Mouse (Mus musculus): ENCODE measurements at regions not wholly inside any gene's neighbourhood (a gene's known extent, or its start where the extent isn't known, plus 50 kb on each side); places are given as distances from the start of the nearest gene placed in this dataset.

DNA sequence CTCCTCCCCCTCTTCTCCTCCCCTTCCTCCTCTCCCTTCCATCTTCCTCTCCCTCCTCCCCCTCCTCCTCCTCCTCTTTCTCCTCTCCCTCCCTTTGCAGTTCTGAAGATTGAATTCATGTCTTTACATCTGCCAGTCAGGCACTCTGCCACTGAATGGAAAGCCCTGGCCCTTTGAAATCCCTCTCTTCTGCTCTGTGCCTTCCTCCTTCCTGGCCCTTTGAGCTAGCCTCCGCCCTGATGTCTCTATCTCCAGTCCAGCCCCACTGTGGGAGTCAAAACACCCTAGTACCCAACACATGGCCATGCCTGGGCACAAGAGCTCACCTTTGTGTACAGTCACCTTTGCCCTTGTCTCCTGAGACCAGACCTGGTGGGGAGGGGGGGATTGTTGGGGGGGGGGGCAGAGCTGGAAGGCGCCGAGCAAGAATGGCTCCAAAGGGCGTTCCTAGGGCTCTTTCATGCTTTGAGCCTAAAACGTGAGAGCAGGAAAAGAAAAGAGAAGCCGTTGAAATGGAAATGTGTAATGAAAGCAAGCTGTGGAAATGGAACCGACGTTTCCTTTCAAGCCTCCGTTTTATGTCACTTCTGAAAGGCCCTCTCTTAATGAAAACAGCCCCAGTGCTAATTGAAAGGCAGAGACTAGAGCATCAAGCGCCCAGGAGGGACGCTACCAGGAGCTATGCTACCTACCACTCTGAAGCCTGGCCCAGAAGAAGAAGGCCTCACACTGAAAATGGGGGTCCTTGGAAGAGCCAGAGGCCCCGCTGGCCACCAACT is 291.5 kb downstream of the Ptpru start:
- Histone ChIP-seq H3K9me3 (ENCODE audit: low read length) (no peaks in the 10 kb centered on the region), H3K4me3 (ENCODE audit: low read depth, low read length) (no peak overlapping the region), H3K4me2 (replicated peaks; ENCODE audit: low read depth, low read length) (no peak overlapping the region), H3K27me3 (replicated peaks; ENCODE audit: insufficient read depth, low read length) (no peaks in the 10 kb centered on the region), H3K27ac (ENCODE audit: low read length) (no peak overlapping the region), H3K4me1 (ENCODE audit: insufficient read depth, low read depth, low read length) (no peaks in the 10 kb centered on the region), H3K9ac (replicated peaks; ENCODE audit: low read depth) (no peak overlapping the region), H3K36me3 (ENCODE audit: insufficient read depth, low read length) (no peaks in the 10 kb centered on the region)
- TF ChIP-seq CTCF (IDR thresholded peaks at IDR 0.05) (no peak), EP300 (IDR thresholded peaks at IDR 0.05) (no peak)
- DNase-seq (ENCODE audit: low spot score), result no peak
- 77% methylated on average over 12 of the region's 12 CpGs for WGBS
- no peak for ATAC-seq

DNA sequence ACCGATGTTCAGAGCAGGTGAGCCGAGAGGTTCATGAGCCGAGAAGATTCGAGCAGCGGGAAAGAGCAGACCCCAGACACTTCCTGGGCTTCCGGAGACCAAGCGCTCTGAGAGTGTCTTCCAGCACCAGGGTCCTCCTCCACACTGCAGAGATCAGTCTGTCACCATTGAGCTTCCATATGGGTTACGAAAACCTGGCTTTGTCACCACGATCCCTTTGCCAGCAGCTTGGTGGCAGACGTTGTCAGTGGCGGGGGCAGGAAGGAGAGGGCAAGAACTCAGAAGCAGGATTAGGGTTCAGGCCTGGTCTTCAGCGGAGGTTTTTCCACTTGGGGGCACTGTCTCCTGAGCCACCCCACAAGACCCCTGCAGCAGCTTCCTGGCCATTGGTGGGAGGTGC is 288.5 kb downstream of the Ptpru start:
- TF ChIP-seq CTCF (IDR thresholded peaks at IDR 0.05), result no peak
- TF ChIP-seq EP300 (IDR thresholded peaks at IDR 0.05), result no peak
- Histone ChIP-seq H3K9ac (replicated peaks; ENCODE audit: low read depth) (no peak overlapping the region), H3K27ac (ENCODE audit: low read length) (no peak overlapping the region), H3K27me3 (replicated peaks; ENCODE audit: insufficient read depth, low read length) (no peaks in the 10 kb centered on the region), H3K4me2 (replicated peaks; ENCODE audit: low read depth, low read length) (no peak overlapping the region), H3K9me3 (ENCODE audit: low read length) (no peaks in the 10 kb centered on the region), H3K4me3 (ENCODE audit: low read depth, low read length) (no peak overlapping the region), H3K36me3 (ENCODE audit: insufficient read depth, low read length) (no peaks in the 10 kb centered on the region), H3K4me1 (ENCODE audit: insufficient read depth, low read depth, low read length) (no peaks in the 10 kb centered on the region)
- DNase-seq (ENCODE audit: low spot score) (no peak), ATAC-seq (no peak)
- 77% methylated on average over 11 of the region's 12 CpGs for WGBS

- Histone ChIP-seq H3K36me3 (ENCODE audit: insufficient read depth, low read length) (no peaks in the 10 kb centered on the region), H3K27me3 (replicated peaks; ENCODE audit: insufficient read depth, low read length) (no peaks in the 10 kb centered on the region), H3K9me3 (ENCODE audit: low read length) (no peaks in the 10 kb centered on the region), H3K4me2 (replicated peaks; ENCODE audit: low read depth, low read length) (no peak overlapping the region), H3K27ac (ENCODE audit: low read length) (no peak overlapping the region), H3K9ac (replicated peaks; ENCODE audit: low read depth) (no peak overlapping the region), H3K4me1 (ENCODE audit: insufficient read depth, low read depth, low read length) (no peaks in the 10 kb centered on the region), H3K4me3 (ENCODE audit: low read depth, low read length) (no peak overlapping the region)
- ATAC-seq (no peak), DNase-seq (ENCODE audit: low spot score) (no peak)
- WGBS, result 55% methylated on average over 5 of the region's 5 CpGs
- TF ChIP-seq CTCF (IDR thresholded peaks at IDR 0.05), result no peak
- no peak for TF ChIP-seq EP300 (IDR thresholded peaks at IDR 0.05)
Observed at GRCm38 (mm10) chr4:131558513-131558912, 279.6 kb downstream of the Ptpru start.

- Histone ChIP-seq H3K9ac (replicated peaks; ENCODE audit: low read depth) (no peak overlapping the region), H3K27me3 (replicated peaks; ENCODE audit: insufficient read depth, low read length) (no peaks in the 10 kb centered on the region), H3K36me3 (ENCODE audit: insufficient read depth, low read length) (no peaks in the 10 kb centered on the region), H3K27ac (ENCODE audit: low read length) (no peak overlapping the region), H3K4me2 (replicated peaks; ENCODE audit: low read depth, low read length) (no peak overlapping the region), H3K9me3 (ENCODE audit: low read length) (no peaks in the 10 kb centered on the region), H3K4me3 (ENCODE audit: low read depth, low read length) (no peak overlapping the region), H3K4me1 (ENCODE audit: insufficient read depth, low read depth, low read length) (no peaks in the 10 kb centered on the region)
- TF ChIP-seq CTCF (IDR thresholded peaks at IDR 0.05), result no peak
- TF ChIP-seq EP300 (IDR thresholded peaks at IDR 0.05), result no peak
- DNase-seq (ENCODE audit: low spot score) (no peak), ATAC-seq (no peak)
- 61% methylated on average over 4 of the region's 4 CpGs for WGBS
Observed at GRCm38 (mm10) chr4:131563851-131564250, 274.2 kb downstream of the Ptpru start.

- 81% methylated on average over 7 of the region's 7 CpGs for WGBS
- Histone ChIP-seq H3K9me3 (ENCODE audit: low read length) (no peaks in the 10 kb centered on the region), H3K4me2 (replicated peaks; ENCODE audit: low read depth, low read length) (no peak overlapping the region), H3K4me3 (ENCODE audit: low read depth, low read length) (no peak overlapping the region), H3K27ac (ENCODE audit: low read length) (no peak overlapping the region), H3K36me3 (ENCODE audit: insufficient read depth, low read length) (no peaks in the 10 kb centered on the region), H3K4me1 (ENCODE audit: insufficient read depth, low read depth, low read length) (no peaks in the 10 kb centered on the region), H3K9ac (replicated peaks; ENCODE audit: low read depth) (no peak overlapping the region), H3K27me3 (replicated peaks; ENCODE audit: insufficient read depth, low read length) (no peaks in the 10 kb centered on the region)
- ATAC-seq (no peak), DNase-seq (ENCODE audit: low spot score) (no peak)
- TF ChIP-seq CTCF (IDR thresholded peaks at IDR 0.05) (no peak), EP300 (IDR thresholded peaks at IDR 0.05) (no peak)
Observed at GRCm38 (mm10) chr4:131565203-131565602, 272.9 kb downstream of the Ptpru start.

- H3K27me3 ChIP-seq (replicated peaks; ENCODE audit: insufficient read depth, low read length), result no peaks in the 10 kb centered on the region
- no peak overlapping the region for H3K4me3 ChIP-seq (ENCODE audit: low read depth, low read length)
- DNase-seq (ENCODE audit: low spot score) (no peak), ATAC-seq (no peak)
- H3K9me3 ChIP-seq (ENCODE audit: low read length), result no peaks in the 10 kb centered on the region
- no peaks in the 10 kb centered on the region for H3K36me3 ChIP-seq (ENCODE audit: insufficient read depth, low read length)
- no peak overlapping the region for H3K4me2 ChIP-seq (replicated peaks; ENCODE audit: low read depth, low read length)
- no peak overlapping the region for H3K27ac ChIP-seq (ENCODE audit: low read length)
- no peak overlapping the region for H3K9ac ChIP-seq (replicated peaks; ENCODE audit: low read depth)
- H3K4me1 ChIP-seq (ENCODE audit: insufficient read depth, low read depth, low read length), result no peaks in the 10 kb centered on the region
- TF ChIP-seq CTCF (IDR thresholded peaks at IDR 0.05) (no peak), EP300 (IDR thresholded peaks at IDR 0.05) (no peak)
- WGBS, result 49% methylated on average over 2 of the region's 2 CpGs
Observed at GRCm38 (mm10) chr4:131567241-131567640, 270.8 kb downstream of the Ptpru start.
